Mouse (Mus musculus): Measurements from ENCODE around the gene Gm11555. TPM values are rescaled to one million over a fixed set of nuclear protein-coding genes. Genes with fewer than 3 reads are reported as not detected.
"Not testable (repeated sequence)": the region's sequence is repeated elsewhere in the genome, so short reads cannot be mapped to it uniquely, and the experiment has no call there.

Gene Gm11555
- not detected in 2 replicates for polyA plus RNA-seq (2015; fragmentation: Nextera tagmentation; extraction: Ambion mirVana)

GRCm38 (mm10) chr11:99650136-99650535, at the start of gene Gm11555:
Gene Gm11555, minus strand, starts transcription at chr11:99650236.
- 87% methylated on average over 2 of the region's 2 CpGs for WGBS
- ATAC-seq (replicated peaks) = no peak
- Histone ChIP-seq H3K27me3 (no peaks in the 10 kb centered on the region), H3K9ac (replicated peaks) (no peak within 1 kb of the TSS), H3K4me2 (replicated peaks) (no peak within 1 kb of the TSS), H3K36me3 (no peaks in the 10 kb centered on the region), H3K27ac (replicated peaks) (no peak within 1 kb of the TSS), H3K4me1 (no peaks in the 10 kb centered on the region), H3K9me3 (no peaks in the 10 kb centered on the region), H3K4me3 (no peak within 1 kb of the TSS)

GRCm38 (mm10) chr11:99690463-99690862, 40.4 kb upstream of the Gm11555 start, which contains the start of gene Gm14190:
Gene Gm14190, minus strand, starts transcription at chr11:99690740.
- no peaks in the 10 kb centered on the region for H3K27me3 ChIP-seq
- H3K9me3 ChIP-seq = no peaks in the 10 kb centered on the region
- H3K27ac ChIP-seq (replicated peaks) = no peak within 1 kb of the TSS
- H3K4me2 ChIP-seq (replicated peaks) = no peak within 1 kb of the TSS
- WGBS = 85% methylated on average over 1 of the region's 1 CpGs
- no peak within 1 kb of the TSS for H3K4me3 ChIP-seq
- H3K36me3 ChIP-seq = no peaks in the 10 kb centered on the region
- H3K4me1 ChIP-seq = no peaks in the 10 kb centered on the region
- no peak within 1 kb of the TSS for H3K9ac ChIP-seq (replicated peaks)
- no peak for ATAC-seq (replicated peaks)

DNA sequence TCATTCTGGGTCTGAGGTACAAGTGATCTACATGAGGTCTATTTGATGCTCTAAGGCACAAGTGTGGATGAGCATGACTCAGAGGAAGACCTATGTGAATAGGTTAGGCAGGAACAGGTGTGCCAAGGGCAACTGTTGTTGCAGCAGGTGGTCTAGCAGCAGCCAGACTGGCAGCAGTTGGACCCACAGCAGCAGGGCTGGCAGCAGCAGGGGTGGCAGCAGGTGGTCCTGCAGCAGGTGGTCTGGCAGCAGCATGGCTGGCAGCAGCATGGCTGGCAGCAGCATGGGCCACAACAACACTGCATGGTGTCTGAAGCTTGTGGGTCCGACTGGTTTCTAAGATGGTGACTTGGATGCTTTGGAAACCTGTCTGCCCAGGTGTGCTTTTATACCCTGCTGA, 35.2 kb upstream of the Gm11555 start:
- not testable (repeated sequence) for H3K4me2 ChIP-seq (replicated peaks); H3K4me1 ChIP-seq; ATAC-seq (replicated peaks); H3K9ac ChIP-seq (replicated peaks); H3K27me3 ChIP-seq; H3K27ac ChIP-seq (replicated peaks); H3K9me3 ChIP-seq; H3K4me3 ChIP-seq; H3K36me3 ChIP-seq
- 75% methylated on average over 1 of the region's 1 CpGs for WGBS

DNA sequence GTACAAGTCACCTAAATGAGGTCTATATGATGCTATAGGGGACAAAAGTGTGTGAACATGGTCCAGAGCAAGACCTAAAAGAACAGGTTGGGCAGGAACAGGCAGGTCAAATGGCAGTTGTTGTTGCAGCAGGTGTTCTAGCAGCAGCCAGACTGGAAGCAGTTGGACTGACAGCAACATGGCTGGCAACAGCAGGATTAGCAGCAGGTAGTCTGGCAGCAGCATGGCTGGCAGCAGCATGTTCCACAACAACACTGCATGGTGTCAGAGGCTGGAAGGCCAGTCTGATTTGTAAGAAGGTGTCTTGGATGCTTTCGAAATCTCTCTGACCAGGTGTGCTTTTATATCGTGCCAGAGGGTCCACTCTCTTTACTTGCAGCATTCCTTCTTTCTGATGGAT, 33.4 kb upstream of the Gm11555 start:
- Histone ChIP-seq H3K27ac (replicated peaks) (no peak overlapping the region), H3K9ac (replicated peaks) (no peak overlapping the region), H3K4me1 (no peaks in the 10 kb centered on the region), H3K4me3 (no peak overlapping the region), H3K9me3 (no peaks in the 10 kb centered on the region), H3K4me2 (replicated peaks) (no peak overlapping the region), H3K36me3 (no peaks in the 10 kb centered on the region), H3K27me3 (no peaks in the 10 kb centered on the region)
- ATAC-seq (replicated peaks) = no peak
- 82% methylated on average over 2 of the region's 2 CpGs for whole genome bisulfite sequencing

DNA sequence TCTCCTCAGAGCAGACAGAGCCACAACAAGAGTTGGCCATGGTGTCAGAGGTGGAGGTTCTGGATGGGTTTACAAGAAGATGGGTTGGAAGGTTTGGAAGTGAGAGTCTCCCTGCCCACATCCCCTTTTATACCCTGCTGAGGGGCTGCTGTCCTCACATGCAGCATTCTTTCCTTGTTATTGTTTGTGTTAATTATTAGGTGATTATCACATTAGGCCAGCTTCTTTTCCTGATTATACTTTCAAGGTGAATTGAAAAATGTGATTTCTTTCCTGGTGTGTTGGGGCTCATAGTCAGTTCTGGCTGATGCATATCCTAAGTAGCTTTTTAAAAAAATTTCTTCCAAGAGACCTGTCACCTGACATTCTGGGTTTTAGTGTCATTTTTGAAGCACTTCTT, 15.8 kb upstream of the Gm11555 start, which contains the start of gene Krtap4-6:
TSS of gene Krtap4-6 (minus strand) at position 101 of the 400 bp plus-strand sequence.
- Histone ChIP-seq H3K9ac (replicated peaks) (no peak within 1 kb of the TSS), H3K4me2 (replicated peaks) (no peak within 1 kb of the TSS), H3K36me3 (no peaks in the 10 kb centered on the region), H3K4me1 (no peaks in the 10 kb centered on the region), H3K4me3 (no peak within 1 kb of the TSS), H3K9me3 (no peaks in the 10 kb centered on the region), H3K27me3 (no peaks in the 10 kb centered on the region), H3K27ac (replicated peaks) (no peak within 1 kb of the TSS)
- no peak for ATAC-seq (replicated peaks)

GRCm38 (mm10) chr11:99662802-99663201, 12.8 kb upstream of the Gm11555 start:
- Histone ChIP-seq H3K4me3 (no peak overlapping the region), H3K27ac (replicated peaks) (no peak overlapping the region), H3K36me3 (no peaks in the 10 kb centered on the region), H3K9ac (replicated peaks) (no peak overlapping the region), H3K9me3 (no peaks in the 10 kb centered on the region), H3K27me3 (no peaks in the 10 kb centered on the region), H3K4me2 (replicated peaks) (no peak overlapping the region), H3K4me1 (no peaks in the 10 kb centered on the region)
- 87% methylated on average over 10 of the region's 10 CpGs for WGBS
- no peak for ATAC-seq (replicated peaks)

GRCm38 (mm10) chr11:99659256-99659655, 9.2 kb upstream of the Gm11555 start:
- H3K36me3 ChIP-seq = no peaks in the 10 kb centered on the region
- no peak overlapping the region for H3K4me3 ChIP-seq
- no peak overlapping the region for H3K4me2 ChIP-seq (replicated peaks)
- H3K9me3 ChIP-seq = no peaks in the 10 kb centered on the region
- ATAC-seq (replicated peaks) = no peak
- WGBS = 92% methylated on average over 4 of the region's 4 CpGs
- no peaks in the 10 kb centered on the region for H3K27me3 ChIP-seq
- H3K27ac ChIP-seq (replicated peaks) = no peak overlapping the region
- H3K4me1 ChIP-seq = no peaks in the 10 kb centered on the region
- no peak overlapping the region for H3K9ac ChIP-seq (replicated peaks)

DNA sequence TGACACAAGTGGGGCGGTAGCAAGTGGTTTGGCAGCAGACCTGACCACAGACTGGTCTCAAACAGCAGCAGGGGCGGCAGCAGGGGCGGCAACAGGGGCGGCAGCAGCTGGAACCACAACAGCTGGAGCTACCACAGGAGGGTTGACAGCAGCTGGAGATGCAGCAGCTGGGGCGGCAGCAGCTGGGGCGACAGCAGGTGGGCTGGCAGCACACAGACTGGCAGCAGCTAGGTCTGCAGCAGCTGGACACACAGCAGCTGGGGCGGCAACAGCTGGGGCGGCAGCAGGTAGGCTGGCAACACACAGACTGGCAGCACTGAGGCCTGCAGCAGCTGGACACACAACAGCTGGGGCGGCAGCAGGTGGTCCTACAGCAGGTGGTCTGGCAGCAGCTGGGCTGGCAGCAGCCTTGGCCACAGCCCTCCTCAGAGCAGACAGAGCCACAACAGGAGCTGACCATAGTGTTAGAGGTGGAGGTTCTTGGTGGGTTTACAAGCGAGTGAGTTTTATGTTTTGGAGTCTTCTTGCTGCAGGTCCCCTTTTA, 8.5 kb upstream of the Gm11555 start, which contains the start of gene Gm11563:
TSS of gene Gm11563 (minus strand) at position 494 of the 544 bp plus-strand sequence.
- not testable (repeated sequence) for H3K36me3 ChIP-seq; H3K4me3 ChIP-seq; H3K4me2 ChIP-seq (replicated peaks); H3K9me3 ChIP-seq; ATAC-seq (replicated peaks); H3K9ac ChIP-seq (replicated peaks); H3K27me3 ChIP-seq; H3K27ac ChIP-seq (replicated peaks); H3K4me1 ChIP-seq
- 67% methylated on average over 10 of the region's 10 CpGs for WGBS

- Histone ChIP-seq H3K4me1 (no peaks in the 10 kb centered on the region), H3K9ac (replicated peaks) (no peak overlapping the region), H3K4me2 (replicated peaks) (no peak overlapping the region), H3K4me3 (no peak overlapping the region), H3K27ac (replicated peaks) (no peak overlapping the region), H3K27me3 (no peaks in the 10 kb centered on the region), H3K36me3 (no peaks in the 10 kb centered on the region), H3K9me3 (no peaks in the 10 kb centered on the region)
- 49% methylated on average over 5 of the region's 5 CpGs for WGBS
- no peak for ATAC-seq (replicated peaks)
Measured at GRCm38 (mm10) chr11:99657051-99657450, 7.0 kb upstream of the Gm11555 start.

DNA sequence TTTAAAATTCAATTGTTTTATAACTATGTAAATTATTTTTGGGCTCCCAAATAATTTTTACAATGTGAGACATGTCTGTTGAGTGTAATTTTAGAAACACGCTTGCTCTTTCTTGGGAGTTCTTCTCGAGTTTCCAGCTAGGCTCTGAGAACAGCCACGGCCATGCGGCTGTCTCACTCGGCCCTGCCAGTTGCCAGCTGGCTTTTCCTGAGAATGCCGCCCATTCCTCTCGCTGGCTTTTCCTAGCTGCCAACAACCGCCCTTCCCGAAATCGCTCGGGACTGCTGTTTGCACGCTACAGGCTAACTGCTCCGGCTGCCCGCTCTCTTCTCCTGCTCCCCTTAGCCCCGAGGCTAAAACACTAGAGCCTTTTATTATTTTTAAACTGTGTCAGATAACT, 3.6 kb downstream of the Gm11555 start:
- H3K9me3 ChIP-seq = no peaks in the 10 kb centered on the region
- H3K36me3 ChIP-seq = no peaks in the 10 kb centered on the region
- H3K27me3 ChIP-seq = no peaks in the 10 kb centered on the region
- H3K4me3 ChIP-seq = no peak overlapping the region
- no peak overlapping the region for H3K9ac ChIP-seq (replicated peaks)
- no peak for ATAC-seq (replicated peaks)
- H3K4me1 ChIP-seq = no peaks in the 10 kb centered on the region
- H3K4me2 ChIP-seq (replicated peaks) = no peak overlapping the region
- 84% methylated on average over 15 of the region's 15 CpGs for WGBS
- H3K27ac ChIP-seq (replicated peaks) = no peak overlapping the region

GRCm38 (mm10) chr11:99644351-99644750, 5.7 kb downstream of the Gm11555 start:
- H3K4me2 ChIP-seq (replicated peaks) = no peak overlapping the region
- no peaks in the 10 kb centered on the region for H3K9me3 ChIP-seq
- no peaks in the 10 kb centered on the region for H3K36me3 ChIP-seq
- no peak for ATAC-seq (replicated peaks)
- H3K27ac ChIP-seq (replicated peaks) = no peak overlapping the region
- H3K27me3 ChIP-seq = no peaks in the 10 kb centered on the region
- 44% methylated on average over 3 of the region's 3 CpGs for WGBS
- H3K4me3 ChIP-seq = no peak overlapping the region
- H3K4me1 ChIP-seq = no peaks in the 10 kb centered on the region
- no peak overlapping the region for H3K9ac ChIP-seq (replicated peaks)

- H3K4me3 ChIP-seq; H3K4me2 ChIP-seq (replicated peaks); H3K36me3 ChIP-seq; ATAC-seq (replicated peaks); H3K9ac ChIP-seq (replicated peaks); H3K27me3 ChIP-seq; H3K27ac ChIP-seq (replicated peaks); H3K9me3 ChIP-seq; H3K4me1 ChIP-seq: not testable (repeated sequence)
- 85% methylated on average over 9 of the region's 9 CpGs for WGBS
Measured at GRCm38 (mm10) chr11:99643635-99644139, 6.3 kb downstream of the Gm11555 start, which contains the start of gene Krtap4-7. Gene Krtap4-7, minus strand, starts transcription at chr11:99644089.

- Histone ChIP-seq H3K4me1 (no peaks in the 10 kb centered on the region), H3K27me3 (no peaks in the 10 kb centered on the region), H3K4me3 (no peak overlapping the region), H3K4me2 (replicated peaks) (no peak overlapping the region), H3K9ac (replicated peaks) (no peak overlapping the region), H3K9me3 (no peaks in the 10 kb centered on the region), H3K36me3 (no peaks in the 10 kb centered on the region), H3K27ac (replicated peaks) (no peak overlapping the region)
- WGBS = 42% methylated on average over 1 of the region's 1 CpGs
- ATAC-seq (replicated peaks) = no peak
Measured at GRCm38 (mm10) chr11:99640926-99641325, 9.1 kb downstream of the Gm11555 start.
